Mouse (Mus musculus) left cerebral cortex, postnatal 25 days (tissue): Measurements from ENCODE around the gene Cyp21a1. TPM values are rescaled to one million over a fixed set of nuclear protein-coding genes. Genes with fewer than 3 reads are reported as not detected.
"Not testable (repeated sequence)": the region's sequence is repeated elsewhere in the genome, so short reads cannot be mapped to it uniquely, and the experiment has no call there.

ENCODE experiments used
- DNase-seq, 2 experiments: peaks; one replicate each; pipeline ENCODE4 v3.0.0; 2022; ENCODE audit warnings: low spot score in 2 of 2, mixed read lengths in 1 of 2
- intact Hi-C: fragments of 180-260 bp; cut with DNase I; formaldehyde crosslinking; loops from one replicate; pipeline ENCODE4 v1.15.1; 2025
- total RNA-seq, 2 experiments: library from RNA; stranded (reverse); gene quantifications; 2 replicates each; pipeline ENCODE4 v1.2.3; 2021

Gene Cyp21a1
- total RNA-seq, 2 experiments from 2014 or later, result not detected

DNA sequence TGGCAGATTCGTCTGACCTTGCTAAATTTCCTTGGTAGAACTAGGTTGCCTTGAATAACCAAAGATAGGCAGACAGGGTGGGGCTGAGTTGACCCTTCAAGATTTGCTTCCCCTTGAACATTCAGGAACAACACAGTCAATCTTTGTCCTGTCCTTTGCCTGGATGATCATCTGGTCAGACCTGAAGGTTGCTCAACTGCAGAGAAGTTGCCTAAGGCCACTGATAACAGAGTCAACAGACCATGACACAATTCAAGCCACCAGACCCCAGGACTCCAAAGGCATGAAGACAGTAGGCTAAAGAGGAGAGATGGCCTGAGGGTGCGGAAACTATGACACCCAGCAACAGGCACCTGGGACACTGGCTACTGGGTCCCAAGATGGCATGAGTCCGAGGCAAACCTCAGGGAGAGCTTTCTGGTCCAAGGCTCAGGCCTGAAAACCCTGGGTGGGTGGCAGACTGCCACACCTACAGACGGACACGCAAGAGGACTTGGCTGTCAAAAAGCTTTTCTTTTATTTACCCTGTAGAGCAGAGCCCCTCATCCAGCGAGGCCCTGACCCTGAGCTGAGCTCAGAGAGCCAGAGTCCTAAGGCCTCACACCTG is 4.3 kb upstream of the Cyp21a1 start:
- no peak for DNase-seq
- intact Hi-C loops, result no loop called here

DNA sequence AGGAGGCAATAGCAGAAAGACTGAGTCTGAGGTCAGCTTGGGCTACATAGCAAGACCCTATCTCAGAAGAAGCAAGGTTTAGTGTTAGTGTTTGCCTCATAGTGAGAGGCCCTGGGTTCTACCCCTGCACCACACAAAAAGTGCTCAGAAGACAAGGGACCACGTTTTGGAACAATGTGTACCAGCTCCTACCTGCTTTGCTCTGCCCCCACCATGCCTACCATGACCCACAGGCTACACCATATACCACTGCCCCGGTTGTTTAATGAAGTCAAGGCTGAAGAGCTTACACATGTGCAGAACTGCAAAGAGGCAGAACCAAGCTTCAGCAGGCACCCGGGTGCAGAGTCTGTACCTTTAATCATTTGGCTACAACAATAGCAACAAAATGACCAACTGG is 2.8 kb upstream of the Cyp21a1 start:
- no peak for DNase-seq
- intact Hi-C loops, result no loop called here

- DNase-seq, result no peak
- intact Hi-C loops, result no loop called here
Measured at GRCm38 (mm10) chr17:34804871-34805562, 656 bp upstream of the Cyp21a1 start.

DNA sequence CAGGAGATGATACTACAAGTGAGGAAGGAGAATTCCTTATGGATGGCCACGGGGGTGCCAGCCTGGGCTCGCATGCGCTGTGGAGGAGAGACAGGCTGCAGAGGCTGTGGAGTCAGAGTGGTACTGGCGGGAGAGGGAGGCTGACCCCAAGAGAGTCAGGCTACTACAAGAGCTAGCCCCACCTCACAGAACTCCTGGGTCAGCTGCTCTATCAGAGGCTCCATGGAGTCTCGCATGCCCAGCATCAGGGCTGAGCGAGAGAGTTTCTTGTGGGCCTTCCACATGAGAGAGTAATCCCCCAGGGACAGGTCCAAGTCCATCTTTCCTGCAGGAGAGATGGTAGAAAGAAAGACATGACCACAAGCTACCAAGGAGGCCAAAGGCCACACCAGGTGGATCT is 994 bp downstream of the Cyp21a1 start:
- intact Hi-C loops, result loop anchor here (2.0 kb wide), 1 partner anchor 85 kb away; no protein-coding TSS in a partner anchor
- DNase-seq, result not testable (repeated sequence)

DNA sequence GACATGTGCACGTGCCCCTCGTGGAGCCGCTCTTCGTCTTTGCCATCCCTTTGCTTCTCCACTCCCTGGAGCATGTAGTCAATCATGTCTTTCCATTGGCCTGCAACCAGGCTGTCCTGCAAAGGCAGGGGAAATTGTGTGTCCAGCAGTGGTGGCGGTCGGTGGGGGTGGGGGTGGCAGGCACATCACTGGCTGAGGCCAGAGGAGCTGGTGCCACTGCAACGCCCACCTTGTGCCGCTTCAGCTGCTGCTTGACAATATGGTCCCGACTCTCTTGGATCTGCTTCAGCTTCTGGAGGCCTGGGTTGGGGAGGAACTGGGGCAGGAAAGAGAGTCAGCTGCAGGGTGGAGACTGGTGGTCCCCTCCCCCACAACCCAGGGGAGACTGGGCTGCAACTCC is 1.6 kb downstream of the Cyp21a1 start:
- DNase-seq, result not testable (repeated sequence)
- intact Hi-C loops, result loop anchor here (2.0 kb wide), 1 partner anchor 84 kb away; no protein-coding TSS in a partner anchor

DNA sequence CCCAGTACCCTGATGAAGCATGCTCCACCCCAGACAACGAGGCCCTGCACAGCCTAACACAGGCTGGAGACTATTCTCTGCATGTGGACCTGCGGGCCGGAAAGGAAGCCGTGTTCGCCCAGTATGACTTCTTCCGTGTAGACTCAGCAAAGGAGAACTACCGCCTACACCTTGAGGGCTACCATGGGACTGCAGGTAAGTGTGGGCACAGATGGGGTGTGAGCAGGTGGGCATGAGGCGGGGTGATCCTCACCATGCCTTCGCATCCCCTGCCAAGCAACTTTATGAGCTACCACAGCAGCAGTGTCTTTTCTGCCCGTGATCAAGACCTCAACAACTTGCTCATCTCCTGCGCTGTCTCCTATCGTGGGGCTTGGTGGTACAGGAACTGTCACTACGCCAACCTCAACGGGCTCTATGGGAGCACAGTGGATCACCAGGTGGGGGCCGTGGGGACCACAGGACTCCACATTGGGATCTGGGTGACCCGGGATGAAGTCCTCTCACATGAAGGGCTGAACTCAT is 3.5 kb downstream of the Cyp21a1 start:
- intact Hi-C loops, DNase-seq: not testable (repeated sequence)

- no peak for DNase-seq
- intact Hi-C loops, result no loop called here
Measured at GRCm38 (mm10) chr17:34799531-34799925, 4.8 kb downstream of the Cyp21a1 start.

DNA sequence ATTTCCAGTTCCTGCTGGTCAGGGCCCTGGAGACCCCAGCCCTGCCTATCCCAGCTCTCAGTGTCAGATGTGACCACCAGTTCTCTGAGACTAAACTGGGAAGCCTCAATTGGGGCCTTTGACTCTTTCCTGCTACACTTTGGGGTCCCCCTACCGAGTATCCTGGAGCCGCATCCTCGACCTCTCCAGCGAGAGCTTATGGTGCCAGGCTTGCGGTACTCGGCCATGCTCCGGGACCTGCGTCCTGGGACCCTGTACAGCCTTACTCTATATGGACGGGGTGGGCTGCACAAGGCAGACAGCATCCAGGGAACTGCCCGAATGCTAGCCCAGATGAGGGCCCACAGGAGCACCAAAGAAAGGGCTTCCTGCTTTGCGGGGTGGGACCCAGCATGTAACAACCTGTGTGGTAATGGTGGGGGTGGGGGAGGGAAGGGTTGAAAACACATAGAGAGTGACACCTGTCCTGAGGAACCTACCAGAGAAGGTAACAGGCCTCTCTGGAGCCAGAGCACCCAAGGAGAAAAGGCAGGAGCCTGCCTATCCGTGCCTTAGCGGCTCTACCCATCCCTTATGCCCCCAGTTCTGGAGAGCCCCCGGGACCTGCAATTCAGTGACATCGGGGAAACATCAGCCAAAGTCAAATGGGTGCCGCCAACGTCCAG is 5.4 kb downstream of the Cyp21a1 start:
- intact Hi-C loops, result no loop called here
- no peak for DNase-seq

DNA sequence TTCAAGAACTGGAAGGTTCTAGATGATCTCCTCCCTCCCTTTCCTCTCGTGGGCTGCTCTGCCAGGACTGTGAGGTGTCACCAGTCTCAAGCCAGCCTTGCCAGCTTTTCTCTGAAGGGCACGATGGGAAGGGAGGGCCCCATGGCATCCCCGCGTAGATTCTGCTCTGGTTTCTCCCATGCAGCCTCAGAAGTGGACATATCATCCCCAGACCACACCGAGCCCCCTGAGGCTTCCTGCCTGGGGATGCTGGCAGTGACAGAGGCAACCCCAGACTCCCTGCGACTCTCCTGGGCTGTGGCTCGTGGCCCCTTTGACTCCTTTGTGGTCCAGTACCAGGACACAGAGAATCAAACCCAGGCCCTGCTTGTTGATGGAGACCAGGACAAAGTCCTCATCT is 6.3 kb downstream of the Cyp21a1 start:
- intact Hi-C loops, DNase-seq: not testable (repeated sequence)

GRCm38 (mm10) chr17:34797211-34797995 is 7.0 kb downstream of the Cyp21a1 start:
- DNase-seq, intact Hi-C loops: not testable (repeated sequence)

DNA sequence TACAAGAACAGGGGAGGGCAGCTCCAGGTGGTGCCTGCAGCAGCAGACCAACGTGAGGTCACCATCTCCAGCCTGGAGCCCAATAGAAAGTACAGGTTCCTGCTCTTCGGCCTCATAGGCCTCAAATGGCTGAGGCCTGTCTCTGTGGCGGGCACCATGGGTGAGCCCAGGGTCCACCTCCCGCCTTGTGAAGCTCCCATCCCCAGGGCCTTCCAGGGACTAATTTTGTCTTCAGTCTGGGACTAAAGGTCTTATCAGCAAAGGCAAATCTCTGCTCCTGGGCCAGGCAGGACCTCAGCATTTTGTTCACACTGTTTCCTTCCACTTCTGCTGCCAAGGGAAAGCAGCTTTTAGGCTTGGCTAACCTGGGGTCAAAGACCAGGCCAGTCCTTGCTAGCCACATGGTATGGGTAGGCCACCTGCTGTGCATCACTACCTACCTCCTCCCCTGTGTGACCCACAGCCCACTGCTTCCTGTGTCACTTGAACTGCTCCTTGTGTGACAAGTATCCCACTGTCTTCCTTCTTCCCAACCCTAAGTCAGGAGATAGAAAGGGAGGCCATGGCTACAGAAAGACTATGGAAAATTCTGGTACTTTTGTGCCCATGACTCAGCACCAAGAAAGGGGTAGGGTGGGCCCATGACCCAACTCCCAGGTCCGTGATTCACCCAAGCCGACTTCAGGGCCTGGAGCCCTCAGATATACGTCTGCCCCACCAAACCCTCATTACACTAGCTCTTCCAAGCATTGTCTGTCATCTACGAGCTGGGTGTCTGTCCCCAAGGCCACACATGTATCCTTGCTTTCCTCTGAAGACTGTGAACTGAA is 7.8 kb downstream of the Cyp21a1 start:
- intact Hi-C loops, result no loop called here
- DNase-seq, result no peak

DNA sequence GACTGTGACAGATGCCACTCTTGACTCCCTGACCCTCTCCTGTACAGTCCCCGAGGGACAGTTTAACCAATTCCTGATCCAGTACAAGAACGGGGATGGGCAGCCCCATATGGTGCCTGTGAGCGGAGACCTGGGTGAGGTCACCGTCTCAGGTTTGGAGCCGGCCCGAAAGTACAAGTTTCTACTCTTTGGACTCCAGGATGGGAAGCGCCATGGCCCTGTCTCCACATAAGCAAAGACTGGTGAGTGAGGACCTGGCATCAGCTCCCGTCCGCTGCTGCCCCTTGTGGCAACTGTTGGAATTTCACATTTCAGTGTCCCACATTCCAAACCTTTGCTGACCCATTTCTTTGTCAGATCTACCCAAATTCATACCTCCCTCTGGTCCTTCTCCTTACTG is 8.7 kb downstream of the Cyp21a1 start:
- intact Hi-C loops, result no loop called here

DNA sequence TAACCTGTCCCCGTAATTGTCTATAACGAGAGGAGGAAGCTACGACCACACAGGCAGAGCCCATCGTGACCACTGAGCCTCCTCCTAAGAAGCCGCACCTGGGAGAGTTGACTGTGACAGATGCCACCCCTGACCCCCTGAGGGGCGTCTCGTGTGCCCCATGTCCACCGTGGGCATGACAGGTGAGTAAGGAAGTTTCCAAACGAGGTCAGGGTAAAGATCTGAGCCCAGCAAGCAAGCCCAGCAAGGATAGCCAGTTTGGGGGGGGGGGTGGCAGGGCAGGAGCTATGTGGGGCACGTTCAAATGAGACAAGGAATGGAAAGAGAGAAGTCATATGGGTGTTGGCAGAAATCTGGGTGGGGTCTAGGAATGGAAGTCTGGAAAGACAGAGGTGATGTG is 9.3 kb downstream of the Cyp21a1 start:
- no peak for DNase-seq
- intact Hi-C loops, result no loop called here

More for the DNA sequence above, 8.7 kb downstream of the Cyp21a1 start:
- DNase-seq, result peak in 1 of 2 experiments; percentile 21

GRCm38 (mm10) chr17:34777680-34778325 is 26.6 kb downstream of the Cyp21a1 start:
- intact Hi-C loops, result no loop called here
- peak; percentile 52 to 70 for DNase-seq

- no peak for DNase-seq
- intact Hi-C loops, result no loop called here
Measured at GRCm38 (mm10) chr17:34761471-34761870, 42.9 kb downstream of the Cyp21a1 start.
